Mouse (Mus musculus) Patski (cell line): Measurements from ENCODE around the gene Olfr782. TPM values are rescaled to one million over a fixed set of nuclear protein-coding genes. Genes with fewer than 3 reads are reported as not detected.
"Not testable (repeated sequence)": the region's sequence is repeated elsewhere in the genome, so short reads cannot be mapped to it uniquely, and the experiment has no call there.

Experiments
- ATAC-seq: fragments of 100-300 bp; one replicate; pipeline ENCODE4 v1.8.0; 2021
- CTCF ChIA-PET: fragments of 350-600 bp; sonication (Branson Sonifier 250); formaldehyde crosslinking; loops from one replicate; lab custom pipeline; 2022; ENCODE audit warnings: inconsistent platforms; lab: Charles Lee
- POLR2A ChIA-PET: fragments of 350-600 bp; sonication (Branson Sonifier 250); formaldehyde crosslinking; loops from one replicate; lab custom pipeline; 2022; ENCODE audit warnings: antibody characterized with exemption, inconsistent platforms; lab: Charles Lee
- DNase-seq: peaks from one replicate; pipeline ENCODE4 v3.0.0-alpha.2; 2011; ENCODE audit warnings: low read depth, low spot score
- H3K27me3 ChIP-seq: fragments of 371-371 bp; one replicate; pipeline ENCODE4 v1.5.1; 2021
- CTCF ChIP-seq: fragments of 100-300 bp; IDR thresholded peaks from one replicate; pipeline ENCODE4 v1.5.1; 2021
- in situ Hi-C: fragments of 300-500 bp; cut with MboI; formaldehyde crosslinking; loops from 3 replicates; pipeline ENCODE4 v1.11.1; 2018; ENCODE audit warnings: low pct_unique_long_range_greater_than_20kb, mixed read lengths
- polyA plus RNA-seq: library from polyadenylated mRNA; unstranded; gene quantifications from one replicate; pipeline ENCODE4 v1.2.3, GENCODE M21; 2021

Gene Olfr782
- polyA plus RNA-seq, result not detected

GRCm38 (mm10) chr10:129348550-129348949 lies at the start of gene Olfr782:
TSS of gene Olfr782 (plus strand) at chr10:129348850.
- POLR2A ChIA-PET, result no interaction called here
- CTCF ChIA-PET, result no interaction called here
- no peak for TF ChIP-seq CTCF
- in situ Hi-C loops, result no loop called here
- DNase-seq, result no peak
- no peak for ATAC-seq
- no peaks in the 10 kb centered on the region for H3K27me3 ChIP-seq

- H3K27me3 ChIP-seq, POLR2A ChIA-PET, DNase-seq, CTCF ChIA-PET, ATAC-seq, in situ Hi-C loops: not testable (repeated sequence)
These were observed 35.7 kb upstream of the Olfr782 start for GRCm38 (mm10) chr10:129312973-129313372.

GRCm38 (mm10) chr10:129313521-129313920 lies 35.1 kb upstream of the Olfr782 start:
- in situ Hi-C loops, POLR2A ChIA-PET, H3K27me3 ChIP-seq, CTCF ChIA-PET, ATAC-seq, DNase-seq: not testable (repeated sequence)

GRCm38 (mm10) chr10:129317817-129318216 lies 30.8 kb upstream of the Olfr782 start, which contains the start of gene Olfr780:
TSS of gene Olfr780 (plus strand) at chr10:129318117.
- H3K27me3 ChIP-seq, result no peaks in the 10 kb centered on the region
- in situ Hi-C loops, result no loop called here
- DNase-seq (no peak), ATAC-seq (no peak)
- POLR2A ChIA-PET, result no interaction called here
- CTCF ChIA-PET, result no interaction called here
- TF ChIP-seq CTCF, result no peak

- CTCF ChIA-PET, result no interaction called here
- in situ Hi-C loops, result no loop called here
- ATAC-seq, result no peak
These were observed 20.1 kb upstream of the Olfr782 start, which contains the start of gene Olfr781 for GRCm38 (mm10) chr10:129328554-129328953. TSS of gene Olfr781 (plus strand) at chr10:129328854.

GRCm38 (mm10) chr10:129352475-129352874 lies 3.8 kb downstream of the Olfr782 start:
- POLR2A ChIA-PET, in situ Hi-C loops: not testable (repeated sequence)

More at GRCm38 (mm10) chr10:129328554-129328953, 20.1 kb upstream of the Olfr782 start, which contains the start of gene Olfr781:
- POLR2A ChIA-PET, result no interaction called here
- no peaks in the 10 kb centered on the region for H3K27me3 ChIP-seq
- DNase-seq, result no peak
- no peak for TF ChIP-seq CTCF

GRCm38 (mm10) chr10:129356496-129356895 lies 7.8 kb downstream of the Olfr782 start:
- CTCF ChIA-PET, POLR2A ChIA-PET, in situ Hi-C loops, ATAC-seq, H3K27me3 ChIP-seq, DNase-seq: not testable (repeated sequence)

More at GRCm38 (mm10) chr10:129352475-129352874, 3.8 kb downstream of the Olfr782 start:
- CTCF ChIA-PET, ATAC-seq, DNase-seq, H3K27me3 ChIP-seq: not testable (repeated sequence)

GRCm38 (mm10) chr10:129357307-129357706 lies 8.7 kb downstream of the Olfr782 start:
- in situ Hi-C loops, result no loop called here
- POLR2A ChIA-PET, result no interaction called here
- TF ChIP-seq CTCF, result no peak

GRCm38 (mm10) chr10:129374051-129374450 lies 25.4 kb downstream of the Olfr782 start:
- H3K27me3 ChIP-seq, CTCF ChIA-PET, DNase-seq, POLR2A ChIA-PET, ATAC-seq, in situ Hi-C loops: not testable (repeated sequence)

More at GRCm38 (mm10) chr10:129357307-129357706, 8.7 kb downstream of the Olfr782 start:
- no peak for ATAC-seq
- no peaks in the 10 kb centered on the region for H3K27me3 ChIP-seq
- no peak for DNase-seq
- CTCF ChIA-PET, result no interaction called here

- POLR2A ChIA-PET, result no interaction called here
- ATAC-seq (no peak), DNase-seq (no peak)
- H3K27me3 ChIP-seq, result no peaks in the 10 kb centered on the region
- CTCF ChIA-PET, result no interaction called here
- in situ Hi-C loops, result no loop called here
- TF ChIP-seq CTCF, result no peak
These were observed 35.1 kb downstream of the Olfr782 start, which contains the start of gene Olfr784 for GRCm38 (mm10) chr10:129383783-129384182. TSS of gene Olfr784 (plus strand) at chr10:129384083.

- DNase-seq, result no peak
- TF ChIP-seq CTCF, result no peak
- no peaks in the 10 kb centered on the region for H3K27me3 ChIP-seq
- CTCF ChIA-PET, result no interaction called here
- POLR2A ChIA-PET, result no interaction called here
- in situ Hi-C loops, result no loop called here
- no peak for ATAC-seq
These were observed 52.2 kb downstream of the Olfr782 start for GRCm38 (mm10) chr10:129400892-129401291.

Other genes starting within 250 kb of the Olfr782 start
- not detected for gene Olfr768, start 249.5 kb upstream of the Olfr782 start, polyA plus RNA-seq
- gene Olfr769, start 231.0 kb upstream of the Olfr782 start, polyA plus RNA-seq, result not detected
- gene Olfr770, start 209.9 kb upstream of the Olfr782 start, polyA plus RNA-seq, result not detected
- gene Olfr771, start 184.1 kb upstream of the Olfr782 start, polyA plus RNA-seq, result not detected
- gene Olfr772, start 170.9 kb upstream of the Olfr782 start, polyA plus RNA-seq, result not detected
- gene Olfr773, start 161.4 kb upstream of the Olfr782 start, polyA plus RNA-seq, result not detected
- gene Olfr774, start 112.6 kb upstream of the Olfr782 start, polyA plus RNA-seq, result not detected
- not detected for gene Olfr775, start 100.4 kb upstream of the Olfr782 start, polyA plus RNA-seq
- not detected for gene Olfr776, start 89.7 kb upstream of the Olfr782 start, polyA plus RNA-seq
- gene Olfr777, start 77.4 kb upstream of the Olfr782 start, polyA plus RNA-seq, result not detected
- gene Olfr780, start 30.7 kb upstream of the Olfr782 start, polyA plus RNA-seq, result not detected
- gene Olfr781, start 20.0 kb upstream of the Olfr782 start, polyA plus RNA-seq, result not detected
- gene Olfr784, start 35.2 kb downstream of the Olfr782 start, polyA plus RNA-seq, result 0.01 TPM
- not detected for gene Olfr785, start 56.6 kb downstream of the Olfr782 start, polyA plus RNA-seq
- not detected for gene Olfr786, start 78.5 kb downstream of the Olfr782 start, polyA plus RNA-seq
- gene Olfr787, start 113.0 kb downstream of the Olfr782 start, polyA plus RNA-seq, result not detected
- gene Olfr788, start 122.1 kb downstream of the Olfr782 start, polyA plus RNA-seq, result not detected
- gene Olfr789, start 135.9 kb downstream of the Olfr782 start, polyA plus RNA-seq, result not detected
- gene Olfr790, start 149.6 kb downstream of the Olfr782 start, polyA plus RNA-seq, result not detected
- not detected for gene Olfr791, start 172.9 kb downstream of the Olfr782 start, polyA plus RNA-seq
- not detected for gene Olfr792, start 190.3 kb downstream of the Olfr782 start, polyA plus RNA-seq
- gene Olfr794, start 218.8 kb downstream of the Olfr782 start, polyA plus RNA-seq, result not detected